Mouse (Mus musculus): ENCODE data around the gene Rhod. TPM values are rescaled to one million over a fixed set of nuclear protein-coding genes. Genes with fewer than 3 reads are reported as not detected.

Gene Rhod
- 3.1 TPM for polyA plus RNA-seq (2014; fragmentation: Illumina TruSeq; extraction: RNeasy Lipid Tissue Mini Kit (QIAGEN cat#74804); ENCODE audit: low replicate concordance)

DNA sequence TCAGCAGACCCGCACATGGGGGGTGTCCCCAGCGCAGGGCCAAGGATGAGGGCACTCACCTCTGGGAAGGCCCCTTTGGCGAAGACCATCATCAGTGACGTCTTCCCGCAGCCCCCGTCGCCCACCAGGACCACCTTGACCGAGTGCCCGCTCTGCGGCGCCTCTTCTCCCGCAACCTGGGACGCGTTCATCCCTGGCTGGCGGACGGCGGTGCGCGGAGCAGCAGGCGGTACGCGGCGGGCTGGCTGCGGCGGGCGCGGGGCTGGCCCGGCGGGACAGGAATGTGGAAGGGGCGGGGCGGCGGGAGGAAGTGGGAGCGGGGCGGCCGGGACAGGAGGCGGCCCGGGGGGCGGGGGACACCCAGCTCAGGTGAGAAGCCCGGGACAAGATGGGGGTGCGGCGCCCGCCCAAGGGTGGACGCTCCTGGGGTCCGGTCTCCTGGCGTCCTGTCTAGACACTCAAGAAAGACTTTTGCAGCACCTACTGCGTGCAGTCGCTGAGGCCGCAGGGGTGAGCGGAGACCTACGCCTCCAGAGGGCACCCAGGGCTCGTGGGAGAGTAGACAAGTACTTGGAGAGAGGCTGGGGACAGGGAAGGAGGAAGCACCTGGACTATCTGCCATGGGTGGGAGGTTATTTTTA, at the start of gene Rhod:
Rhod (minus strand) TSS at position 272 of the 641 bp plus-strand sequence.

GRCm38 (mm10) chr19:4477345-4478189, 38.3 kb upstream of the Rhod start, which contains the start of gene Syt12:
Gene Syt12, minus strand, starts transcription at chr19:4477447.

DNA sequence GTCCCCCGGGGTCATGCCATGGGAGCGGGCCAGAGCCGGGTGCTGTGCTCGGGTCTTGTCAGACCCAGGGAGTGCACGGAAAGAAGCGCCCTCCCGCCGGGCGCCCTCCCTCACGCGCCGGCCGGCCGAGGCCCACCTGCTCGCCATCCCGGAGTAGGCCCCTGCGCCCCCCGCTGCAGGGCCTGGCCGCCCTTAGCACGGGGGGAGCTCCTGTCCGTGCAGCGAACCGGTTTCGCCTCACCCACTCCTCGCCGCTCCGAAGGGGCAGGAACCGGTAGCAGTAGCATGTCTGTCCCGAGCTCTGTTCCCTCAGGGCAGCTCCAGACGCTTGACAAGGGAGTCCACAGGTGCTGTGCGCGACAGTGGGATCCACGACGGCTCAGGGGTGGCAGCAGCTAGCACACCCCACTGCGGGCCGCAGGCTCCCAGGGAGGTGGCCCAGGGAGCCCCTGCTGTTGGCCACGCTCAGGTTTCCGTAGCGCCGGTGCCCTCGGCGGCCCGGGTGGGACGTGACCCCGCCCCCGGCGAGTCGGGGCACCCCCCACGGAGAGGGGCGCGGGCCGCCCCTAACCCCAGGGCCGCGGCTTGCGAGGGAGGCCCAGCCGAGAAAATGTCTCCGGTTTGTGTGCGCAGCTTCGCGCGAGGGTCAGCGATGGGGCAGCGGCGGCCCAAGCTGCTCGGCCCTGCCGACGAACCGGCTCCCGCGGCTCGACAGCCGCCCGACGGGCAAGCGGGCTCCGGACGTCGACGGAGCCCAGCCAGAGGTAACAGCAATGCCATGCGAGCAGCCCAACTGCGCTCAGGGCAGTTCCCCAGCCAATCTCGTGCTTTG, 41.2 kb downstream of the Rhod start, which contains the start of gene Kdm2a:
Kdm2a (minus strand) TSS at position 488 of the 832 bp plus-strand sequence.

Other genes with a start within 250 kb of the Rhod start
- 0.56 TPM for gene Tbc1d10c, start 248.1 kb downstream of the Rhod start, polyA plus RNA-seq (2014; fragmentation: Illumina TruSeq; extraction: RNeasy Lipid Tissue Mini Kit (QIAGEN cat#74804); ENCODE audit: low replicate concordance)
- gene Ppp1ca, start 247.4 kb downstream of the Rhod start, polyA plus RNA-seq (2014; fragmentation: Illumina TruSeq; extraction: RNeasy Lipid Tissue Mini Kit (QIAGEN cat#74804); ENCODE audit: low replicate concordance): 39.0 TPM
- gene Rad9a, start 237.8 kb downstream of the Rhod start, polyA plus RNA-seq (2014; fragmentation: Illumina TruSeq; extraction: RNeasy Lipid Tissue Mini Kit (QIAGEN cat#74804); ENCODE audit: low replicate concordance): 1.7 TPM
- 0.33 TPM for gene Clcf1, start 225.2 kb downstream of the Rhod start, polyA plus RNA-seq (2014; fragmentation: Illumina TruSeq; extraction: RNeasy Lipid Tissue Mini Kit (QIAGEN cat#74804); ENCODE audit: low replicate concordance)
- gene AC109138.7, start 225.1 kb downstream of the Rhod start, polyA plus RNA-seq (2014; fragmentation: Illumina TruSeq; extraction: RNeasy Lipid Tissue Mini Kit (QIAGEN cat#74804); ENCODE audit: low replicate concordance): not detected
- not detected for gene Pold4, start 207.5 kb downstream of the Rhod start, polyA plus RNA-seq (2014; fragmentation: Illumina TruSeq; extraction: RNeasy Lipid Tissue Mini Kit (QIAGEN cat#74804); ENCODE audit: low replicate concordance)
- 4.9 TPM for gene Ssh3, start 170.3 kb downstream of the Rhod start, polyA plus RNA-seq (2014; fragmentation: Illumina TruSeq; extraction: RNeasy Lipid Tissue Mini Kit (QIAGEN cat#74804); ENCODE audit: low replicate concordance)
- gene Ankrd13d, start 156.3 kb downstream of the Rhod start, polyA plus RNA-seq (2014; fragmentation: Illumina TruSeq; extraction: RNeasy Lipid Tissue Mini Kit (QIAGEN cat#74804); ENCODE audit: low replicate concordance): not detected
- gene Grk2, start 133.2 kb downstream of the Rhod start, polyA plus RNA-seq (2014; fragmentation: Illumina TruSeq; extraction: RNeasy Lipid Tissue Mini Kit (QIAGEN cat#74804); ENCODE audit: low replicate concordance): 13.4 TPM
- gene Kdm2a, start 41.1 kb downstream of the Rhod start, polyA plus RNA-seq (2014; fragmentation: Illumina TruSeq; extraction: RNeasy Lipid Tissue Mini Kit (QIAGEN cat#74804); ENCODE audit: low replicate concordance): 54.0 TPM
- 0.26 TPM for gene Syt12, start 38.0 kb upstream of the Rhod start, polyA plus RNA-seq (2014; fragmentation: Illumina TruSeq; extraction: RNeasy Lipid Tissue Mini Kit (QIAGEN cat#74804); ENCODE audit: low replicate concordance)
- 31.7 TPM for gene 2010003K11Rik, start 59.2 kb upstream of the Rhod start, polyA plus RNA-seq (2014; fragmentation: Illumina TruSeq; extraction: RNeasy Lipid Tissue Mini Kit (QIAGEN cat#74804); ENCODE audit: low replicate concordance)
- gene Pcx, start 71.0 kb upstream of the Rhod start, polyA plus RNA-seq (2014; fragmentation: Illumina TruSeq; extraction: RNeasy Lipid Tissue Mini Kit (QIAGEN cat#74804); ENCODE audit: low replicate concordance): 0.22 TPM
- not detected for gene Lrfn4, start 176.2 kb upstream of the Rhod start, polyA plus RNA-seq (2014; fragmentation: Illumina TruSeq; extraction: RNeasy Lipid Tissue Mini Kit (QIAGEN cat#74804); ENCODE audit: low replicate concordance)
- gene Rce1, start 186.2 kb upstream of the Rhod start, polyA plus RNA-seq (2014; fragmentation: Illumina TruSeq; extraction: RNeasy Lipid Tissue Mini Kit (QIAGEN cat#74804); ENCODE audit: low replicate concordance): 1.3 TPM

All from small intestine, adult 10 weeks (tissue).